Mouse (Mus musculus): ENCODE measurements around the gene Echs1.

The Echs1 gene

DNA sequence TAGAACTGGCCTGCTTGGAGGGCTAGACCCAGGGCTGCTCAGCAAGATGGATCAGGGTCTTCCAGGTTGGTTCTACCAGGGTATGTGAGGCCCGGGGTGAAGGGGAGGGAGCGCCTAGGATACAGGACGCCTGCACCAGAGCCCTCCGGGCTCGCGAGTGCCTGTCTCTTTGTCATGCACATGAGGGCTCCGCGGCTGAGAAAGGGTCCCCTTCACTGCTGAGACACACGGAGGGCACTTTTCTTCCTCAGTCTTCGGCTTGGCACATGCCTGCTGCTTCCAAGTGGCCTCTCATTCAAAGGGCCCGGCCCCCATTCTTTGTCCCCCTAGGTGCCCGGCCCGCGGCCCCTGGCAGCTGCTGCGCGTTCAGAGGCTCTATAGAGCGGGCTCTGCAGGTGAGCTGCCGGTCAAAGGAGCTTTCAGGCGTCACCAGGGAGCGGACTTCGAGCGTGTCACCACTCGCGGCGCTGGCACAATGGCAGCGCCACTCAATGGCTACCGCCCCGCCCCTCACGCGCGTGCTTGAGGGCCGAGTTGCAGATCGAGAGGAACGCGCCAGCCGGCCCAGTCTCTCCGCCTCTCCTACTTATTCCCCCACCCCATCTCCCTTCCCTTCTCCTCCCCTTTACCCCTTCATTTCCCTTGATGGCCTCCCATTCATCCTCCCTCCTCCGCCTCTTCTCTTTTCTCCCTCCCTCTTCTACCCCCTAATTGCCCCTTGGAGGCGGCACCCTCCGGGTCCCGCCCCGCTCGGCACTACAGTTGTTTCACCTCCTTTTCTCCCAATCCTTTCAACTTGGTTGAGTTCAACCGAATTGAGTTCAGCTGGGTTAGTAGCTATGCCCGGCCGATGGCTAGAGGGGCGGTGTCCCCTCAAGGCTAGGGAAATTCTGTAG, 55.1 kb downstream of the Echs1 start:
- peak; percentile 34 for DNase-seq

- no peak for DNase-seq
Observed at GRCm38 (mm10) chr7:140059601-140060000, 56.7 kb downstream of the Echs1 start.

DNA sequence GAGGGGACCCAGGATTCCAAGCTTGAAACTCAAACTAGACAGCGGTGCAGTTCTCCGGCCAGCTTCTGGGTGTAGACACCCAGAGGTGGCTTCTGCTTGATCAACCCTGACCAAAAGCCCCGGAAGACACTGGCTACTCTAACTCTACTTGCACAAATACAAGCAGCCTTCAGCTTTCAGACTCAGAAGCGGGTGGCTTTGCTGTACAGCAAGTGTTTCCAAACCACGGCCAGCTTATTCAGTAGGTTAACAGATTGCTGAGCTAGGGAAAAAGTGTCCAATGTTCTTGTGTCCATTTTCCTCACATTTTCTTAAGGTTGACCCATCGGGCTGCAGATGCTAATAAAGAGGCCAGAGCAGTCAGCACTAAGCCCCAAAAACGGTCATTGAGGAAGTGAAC, 57.7 kb downstream of the Echs1 start:
- no peak for DNase-seq

- peak; percentile 38 for DNase-seq
Observed at GRCm38 (mm10) chr7:140057413-140058407, 58.6 kb downstream of the Echs1 start.
